Mouse (Mus musculus): ENCODE results near the gene Ints14. TPM values are rescaled to one million over a fixed set of nuclear protein-coding genes. Genes with fewer than 3 reads are reported as not detected.

The Ints14 gene
- polyA plus RNA-seq, 1 experiment from 2014 or later, result 78.5 TPM

DNA sequence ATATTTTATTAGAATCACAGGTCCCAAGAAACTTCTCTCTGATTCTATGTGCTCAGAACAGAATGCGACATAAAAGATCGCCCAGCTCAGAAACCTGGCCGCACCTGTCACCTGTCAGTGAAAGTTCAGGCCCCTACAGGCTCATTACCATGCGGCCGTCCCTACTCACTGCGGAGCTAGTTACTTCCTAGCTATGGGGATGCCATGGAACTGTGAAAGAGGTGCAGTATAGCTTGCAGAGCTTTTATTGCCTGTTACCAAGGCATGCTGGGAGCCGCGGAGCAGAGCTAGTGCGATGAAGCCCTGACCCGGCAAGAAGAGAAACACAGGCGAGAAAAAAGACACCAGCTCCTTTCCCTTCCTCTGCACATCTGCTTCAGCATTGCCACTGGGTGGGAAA is 16.7 kb upstream of the Ints14 start:
- 31% methylated on average over 11 of the region's 11 CpGs for WGBS
- ATAC-seq (ENCODE audit: low FRiP score) (no peak), DNase-seq (ENCODE audit: low spot score, missing footprints) (no peak)
- Histone ChIP-seq H3K9ac (ENCODE audit: low read length) (no peak overlapping the region), H3K4me3 (ENCODE audit: low read depth, low read length) (no peak overlapping the region), H3K4me2 (no peak overlapping the region), H3K27ac (ENCODE audit: low read depth, low read length) (no peak overlapping the region), H3K9me3 (ENCODE audit: control insufficient read depth, low read length) (no peaks in the 10 kb centered on the region), H3K4me1 (ENCODE audit: control insufficient read depth, insufficient read depth, low read length) (no peaks in the 10 kb centered on the region), H3K36me3 (ENCODE audit: control insufficient read depth, insufficient read depth, low read length) (no peaks in the 10 kb centered on the region), H3K27me3 (ENCODE audit: control insufficient read depth, insufficient read depth, low read length) (no peaks in the 10 kb centered on the region)

DNA sequence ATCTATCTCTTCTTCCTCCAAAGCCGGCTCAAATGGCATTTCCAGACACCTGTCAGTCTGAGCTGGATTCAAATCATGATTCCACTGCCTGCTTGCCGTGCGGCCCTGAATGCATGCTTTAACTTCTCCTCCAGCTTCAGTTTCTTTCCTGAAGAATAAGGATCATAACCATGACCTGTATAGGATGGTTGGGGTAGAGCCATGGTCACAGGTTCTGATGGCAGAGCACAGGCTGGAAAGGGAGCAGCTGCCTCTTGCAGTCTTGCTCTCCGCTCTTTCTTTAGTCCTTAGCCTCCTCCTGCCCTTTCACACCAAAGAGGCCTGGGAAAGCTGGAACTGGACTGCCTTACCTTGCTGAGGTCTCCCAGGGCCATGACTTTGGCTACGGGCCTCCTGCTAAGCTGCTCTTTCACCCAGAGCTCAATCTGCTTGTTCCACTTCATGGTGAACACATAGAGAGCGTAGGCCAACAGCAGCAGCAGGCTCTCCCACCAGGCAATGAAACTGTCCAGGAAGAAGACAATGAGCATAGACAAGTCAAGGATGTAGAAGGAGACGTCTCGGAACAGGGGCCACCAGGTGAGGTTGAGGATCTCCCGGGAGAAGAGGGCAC is 13.1 kb upstream of the Ints14 start:
- Histone ChIP-seq H3K27me3 (ENCODE audit: control insufficient read depth, insufficient read depth, low read length) (no peaks in the 10 kb centered on the region), H3K9me3 (ENCODE audit: control insufficient read depth, low read length) (no peaks in the 10 kb centered on the region), H3K27ac (ENCODE audit: low read depth, low read length) (no peak overlapping the region), H3K9ac (ENCODE audit: low read length) (no peak overlapping the region), H3K4me2 (no peak overlapping the region), H3K36me3 (ENCODE audit: control insufficient read depth, insufficient read depth, low read length) (no peaks in the 10 kb centered on the region), H3K4me3 (ENCODE audit: low read depth, low read length) (no peak overlapping the region), H3K4me1 (ENCODE audit: control insufficient read depth, insufficient read depth, low read length) (no peaks in the 10 kb centered on the region)
- no peak for ATAC-seq (ENCODE audit: low FRiP score)
- WGBS, result 86% methylated on average over 9 of the region's 9 CpGs
- DNase-seq (ENCODE audit: low spot score, missing footprints), result no peak

DNA sequence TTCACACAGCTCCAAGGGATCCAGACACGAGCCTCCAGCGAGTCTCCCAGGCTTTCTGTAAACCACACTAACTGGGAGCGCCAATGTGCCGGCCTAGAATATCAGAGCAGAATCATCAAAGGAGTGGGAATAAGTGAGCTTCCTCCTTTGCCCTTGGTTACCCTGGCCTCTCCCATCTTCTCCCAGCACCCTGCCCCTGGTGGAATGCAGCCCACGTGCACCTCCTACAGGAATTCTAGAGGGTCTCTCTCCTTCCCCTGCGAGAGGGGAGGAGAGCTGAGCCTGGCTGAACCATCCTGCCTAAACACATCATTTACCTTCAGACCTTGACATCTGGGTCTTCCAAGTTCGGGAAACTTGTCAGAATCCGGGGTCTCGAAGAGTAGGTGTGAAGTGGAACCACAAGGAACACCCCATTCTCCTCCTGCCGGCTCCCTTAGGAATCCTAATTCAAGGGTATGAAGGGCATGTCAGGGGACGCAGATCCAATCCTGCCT is 9.5 kb upstream of the Ints14 start, which contains the start of gene Slc24a1:
Gene Slc24a1 (minus strand): TSS at position 447 of the 497 bp plus-strand sequence.
- no peak within 1 kb of the TSS for H3K27ac ChIP-seq (ENCODE audit: low read depth, low read length)
- H3K27me3 ChIP-seq (ENCODE audit: control insufficient read depth, insufficient read depth, low read length), result no peaks in the 10 kb centered on the region
- H3K4me1 ChIP-seq (ENCODE audit: control insufficient read depth, insufficient read depth, low read length), result no peaks in the 10 kb centered on the region
- no peak for ATAC-seq (ENCODE audit: low FRiP score)
- H3K36me3 ChIP-seq (ENCODE audit: control insufficient read depth, insufficient read depth, low read length), result no peaks in the 10 kb centered on the region
- no peaks in the 10 kb centered on the region for H3K9me3 ChIP-seq (ENCODE audit: control insufficient read depth, low read length)
- 38% methylated on average over 11 of the region's 11 CpGs for WGBS
- H3K9ac ChIP-seq (ENCODE audit: low read length), result no peak within 1 kb of the TSS
- DNase-seq (ENCODE audit: low spot score, missing footprints), result no peak
- H3K4me2 ChIP-seq, result no peak within 1 kb of the TSS
- no peak within 1 kb of the TSS for H3K4me3 ChIP-seq (ENCODE audit: low read depth, low read length)

DNA sequence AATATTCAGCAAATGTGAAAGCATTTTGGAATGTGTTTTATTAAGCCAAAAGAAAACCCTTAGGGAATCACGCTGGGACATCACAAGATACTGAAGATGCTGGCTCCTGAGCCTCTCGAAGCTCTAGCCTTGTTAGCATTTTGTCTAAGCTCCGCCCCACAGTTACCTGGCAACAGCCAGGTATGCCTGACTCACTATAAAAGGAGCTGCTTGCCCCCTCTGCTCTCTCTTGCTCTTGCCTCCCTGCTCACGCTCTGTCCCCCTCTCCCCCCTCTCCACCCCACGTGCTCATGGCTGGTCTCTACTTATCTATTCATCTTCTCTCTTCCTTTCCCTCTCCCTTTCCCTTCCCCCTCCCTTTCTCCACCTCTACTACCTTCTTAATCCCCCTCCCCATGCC is 8.7 kb upstream of the Ints14 start:
- Histone ChIP-seq H3K9me3 (ENCODE audit: control insufficient read depth, low read length) (no peaks in the 10 kb centered on the region), H3K27ac (ENCODE audit: low read depth, low read length) (no peak overlapping the region)

DNA sequence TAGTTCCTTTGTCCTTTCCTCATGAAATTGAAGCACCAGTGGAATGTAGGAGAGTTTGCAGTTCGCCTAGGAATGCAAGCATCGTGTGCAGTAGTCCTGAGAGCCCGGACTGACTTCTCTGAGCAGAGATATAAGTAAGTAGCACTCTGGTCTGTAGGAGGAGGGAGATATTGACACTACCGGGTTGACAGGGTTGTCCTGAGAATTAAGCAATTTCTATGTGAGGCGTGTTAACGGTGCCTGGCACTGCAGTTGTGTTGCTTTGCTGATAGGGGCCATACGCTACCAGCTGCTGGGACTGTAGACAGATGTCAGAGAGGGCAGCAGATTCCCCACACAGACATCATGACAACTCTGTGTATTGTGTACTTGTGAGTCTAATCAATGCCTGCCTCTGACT is 7.5 kb upstream of the Ints14 start:
- Histone ChIP-seq H3K9me3 (ENCODE audit: control insufficient read depth, low read length) (no peaks in the 10 kb centered on the region), H3K4me3 (ENCODE audit: low read depth, low read length) (no peak overlapping the region), H3K9ac (ENCODE audit: low read length) (no peak overlapping the region), H3K36me3 (ENCODE audit: control insufficient read depth, insufficient read depth, low read length) (no peaks in the 10 kb centered on the region), H3K27me3 (ENCODE audit: control insufficient read depth, insufficient read depth, low read length) (no peaks in the 10 kb centered on the region), H3K4me1 (ENCODE audit: control insufficient read depth, insufficient read depth, low read length) (no peaks in the 10 kb centered on the region), H3K27ac (ENCODE audit: low read depth, low read length) (no peak overlapping the region), H3K4me2 (no peak overlapping the region)
- no peak for DNase-seq (ENCODE audit: low spot score, missing footprints)
- ATAC-seq (ENCODE audit: low FRiP score), result no peak
- WGBS, result 82% methylated on average over 7 of the region's 7 CpGs

More for the DNA sequence above, 8.7 kb upstream of the Ints14 start:
- Histone ChIP-seq H3K4me1 (ENCODE audit: control insufficient read depth, insufficient read depth, low read length) (no peaks in the 10 kb centered on the region), H3K36me3 (ENCODE audit: control insufficient read depth, insufficient read depth, low read length) (no peaks in the 10 kb centered on the region), H3K4me3 (ENCODE audit: low read depth, low read length) (no peak overlapping the region), H3K4me2 (no peak overlapping the region), H3K27me3 (ENCODE audit: control insufficient read depth, insufficient read depth, low read length) (no peaks in the 10 kb centered on the region), H3K9ac (ENCODE audit: low read length) (no peak overlapping the region)
- DNase-seq (ENCODE audit: low spot score, missing footprints), result no peak
- ATAC-seq (ENCODE audit: low FRiP score), result no peak
- 12% methylated on average over 5 of the region's 5 CpGs for WGBS

DNA sequence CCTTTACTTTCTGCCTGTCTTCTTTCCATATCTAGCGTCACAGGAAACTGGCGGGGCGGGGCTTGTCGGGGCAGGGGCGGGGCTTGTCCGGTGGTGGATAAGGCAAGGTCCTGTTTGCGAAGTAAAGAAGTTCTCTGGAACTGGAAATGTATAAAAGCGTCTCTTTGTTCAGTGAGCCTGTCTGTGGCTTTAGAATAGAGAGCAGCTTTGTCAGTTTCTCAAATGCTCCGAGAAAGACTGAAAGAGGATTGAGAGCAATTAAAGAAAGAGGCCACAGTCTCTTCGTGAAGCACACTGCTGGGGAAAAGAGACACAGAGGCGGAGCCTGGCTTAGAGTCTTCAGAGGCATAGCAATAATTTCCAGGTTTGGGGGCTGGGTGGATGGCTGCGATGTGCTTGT is 4.4 kb upstream of the Ints14 start:
- H3K36me3 ChIP-seq (ENCODE audit: control insufficient read depth, insufficient read depth, low read length), result no peaks in the 10 kb centered on the region
- no peak overlapping the region for H3K4me3 ChIP-seq (ENCODE audit: low read depth, low read length)
- no peaks in the 10 kb centered on the region; the same call in 1 of the 2 replicates for H3K4me1 ChIP-seq (ENCODE audit: control insufficient read depth, insufficient read depth, low read length)
- no peaks in the 10 kb centered on the region for H3K27me3 ChIP-seq (ENCODE audit: control insufficient read depth, insufficient read depth, low read length)
- no peak for DNase-seq (ENCODE audit: low spot score, missing footprints)
- no peak overlapping the region for H3K4me2 ChIP-seq
- WGBS, result 29% methylated on average over 12 of the region's 12 CpGs
- H3K9me3 ChIP-seq (ENCODE audit: control insufficient read depth, low read length), result no peaks in the 10 kb centered on the region
- H3K27ac ChIP-seq (ENCODE audit: low read depth, low read length), result no peak overlapping the region
- no peak overlapping the region for H3K9ac ChIP-seq (ENCODE audit: low read length)
- ATAC-seq (ENCODE audit: low FRiP score), result no peak

DNA sequence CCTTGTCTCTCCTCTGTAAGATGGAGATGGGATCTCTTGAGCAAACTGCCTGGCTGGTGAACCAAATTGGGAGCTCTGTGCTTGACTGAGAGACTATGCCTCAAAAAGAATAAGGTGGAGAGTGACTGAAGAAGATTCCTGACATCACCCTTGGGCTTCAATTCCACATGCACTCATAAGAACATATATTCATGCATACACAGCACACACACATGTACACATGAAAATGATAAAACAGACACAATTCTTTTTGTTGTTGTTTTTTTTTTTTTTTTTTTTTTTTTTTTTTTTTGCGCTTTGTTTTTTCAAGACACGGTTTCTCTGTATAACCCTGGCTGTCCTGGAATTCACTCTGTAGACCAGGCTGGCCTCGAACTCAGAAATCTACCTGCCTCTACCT is 3.4 kb upstream of the Ints14 start:
- Histone ChIP-seq H3K27me3 (ENCODE audit: control insufficient read depth, insufficient read depth, low read length) (no peaks in the 10 kb centered on the region), H3K4me3 (ENCODE audit: low read depth, low read length) (no peak overlapping the region), H3K36me3 (ENCODE audit: control insufficient read depth, insufficient read depth, low read length) (no peaks in the 10 kb centered on the region), H3K4me2 (no peak overlapping the region), H3K9ac (ENCODE audit: low read length) (no peak overlapping the region), H3K4me1 (ENCODE audit: control insufficient read depth, insufficient read depth, low read length) (peaks cover 6% of the 10 kb centered on the region; the same call in 1 of the 2 replicates), H3K9me3 (ENCODE audit: control insufficient read depth, low read length) (no peaks in the 10 kb centered on the region), H3K27ac (ENCODE audit: low read depth, low read length) (no peak overlapping the region)
- WGBS, result 92% methylated on average over 3 of the region's 3 CpGs
- DNase-seq (ENCODE audit: low spot score, missing footprints), result no peak
- ATAC-seq (ENCODE audit: low FRiP score), result no peak

DNA sequence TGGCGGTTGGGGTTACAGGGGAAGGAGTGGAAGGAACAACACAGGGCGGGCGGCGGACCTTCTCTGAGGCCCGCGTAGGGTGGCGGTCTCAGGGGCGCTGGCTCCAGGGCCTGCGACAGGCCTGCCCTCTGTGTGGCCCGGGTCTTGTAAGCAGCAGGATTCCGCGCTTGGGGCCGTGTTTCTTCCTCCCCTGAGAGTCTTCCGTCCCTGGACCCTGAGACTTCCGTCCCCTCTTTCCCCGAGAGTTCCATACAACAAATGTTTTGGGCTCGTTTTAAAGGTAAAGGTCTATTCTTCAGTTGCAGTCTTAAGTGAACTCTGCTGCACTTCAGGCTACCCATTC is 244 bp downstream of the Ints14 start:
- Histone ChIP-seq H3K27ac (ENCODE audit: low read depth, low read length) (peak overlapping the region; percentile 60), H3K4me2 (peak overlapping the region; percentile 64), H3K4me1 (ENCODE audit: control insufficient read depth, insufficient read depth, low read length) (peaks cover 6% of the 10 kb centered on the region; the same call in 1 of the 2 replicates), H3K36me3 (ENCODE audit: control insufficient read depth, insufficient read depth, low read length) (no peaks in the 10 kb centered on the region; the same call in 1 of the 2 replicates), H3K9me3 (ENCODE audit: control insufficient read depth, low read length) (no peaks in the 10 kb centered on the region), H3K9ac (ENCODE audit: low read length) (peak overlapping the region; percentile 90), H3K27me3 (ENCODE audit: control insufficient read depth, insufficient read depth, low read length) (no peaks in the 10 kb centered on the region), H3K4me3 (ENCODE audit: low read depth, low read length) (peak overlapping the region; percentile 66)
- ATAC-seq (ENCODE audit: low FRiP score) (peak; percentile 83), DNase-seq (ENCODE audit: low spot score, missing footprints) (no peak)
- under 1% methylated on average over 17 of the region's 17 CpGs for WGBS

DNA sequence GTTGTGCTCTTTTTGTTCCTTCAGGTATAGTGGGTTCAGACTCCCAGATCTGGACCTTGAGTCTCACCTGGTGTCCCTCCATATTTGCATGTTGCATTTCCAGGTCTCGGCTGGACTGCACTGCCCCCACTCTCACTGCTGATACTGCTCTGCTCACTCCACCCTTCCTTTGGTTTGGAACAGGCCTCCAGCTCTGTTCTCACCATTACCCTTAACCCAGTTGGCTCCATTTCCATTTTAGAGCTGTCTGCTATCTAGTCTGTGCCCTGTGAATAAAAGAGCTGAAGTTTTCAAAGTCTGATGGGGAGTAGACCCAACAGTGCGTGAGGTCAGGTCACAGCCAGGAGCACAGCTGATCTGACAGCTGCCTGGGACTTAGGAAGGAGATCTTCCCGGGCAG is 19.8 kb downstream of the Ints14 start:
- Histone ChIP-seq H3K27ac (ENCODE audit: low read depth, low read length) (no peak overlapping the region), H3K9ac (ENCODE audit: low read length) (no peak overlapping the region), H3K4me3 (ENCODE audit: low read depth, low read length) (no peak overlapping the region), H3K4me1 (ENCODE audit: control insufficient read depth, insufficient read depth, low read length) (no peaks in the 10 kb centered on the region), H3K27me3 (ENCODE audit: control insufficient read depth, insufficient read depth, low read length) (no peaks in the 10 kb centered on the region), H3K9me3 (ENCODE audit: control insufficient read depth, low read length) (no peaks in the 10 kb centered on the region), H3K36me3 (ENCODE audit: control insufficient read depth, insufficient read depth, low read length) (peaks cover 38% of the 10 kb centered on the region), H3K4me2 (no peak overlapping the region)
- ATAC-seq (ENCODE audit: low FRiP score) (no peak), DNase-seq (ENCODE audit: low spot score, missing footprints) (no peak)
- 85% methylated on average over 3 of the region's 3 CpGs for WGBS
